Mouse (Mus musculus) hindbrain, embryonic 10.5 days (tissue): ENCODE results near the gene Gprc6a. TPM values are rescaled to one million over a fixed set of nuclear protein-coding genes. Genes with fewer than 3 reads are reported as not detected.

Source experiments
- polyA plus RNA-seq: library from polyadenylated mRNA; unstranded; fragments of >200 nt; fragmentation: Nextera tagmentation; extraction: Ambion mirVana; gene quantifications from 2 replicates; pipeline ENCODE4 v1.2.1, GENCODE M21; 2016

Gene Gprc6a
- polyA plus RNA-seq, 1 experiment from 2014 or later: not detected

Other genes with a start within 250 kb of the Gprc6a start
- gene Gm49339, start 150.8 kb downstream of the Gprc6a start, polyA plus RNA-seq: not detected in 2 replicates
- gene Lilr4b, start 150.8 kb downstream of the Gprc6a start, polyA plus RNA-seq: not detected in 2 replicates
- gene Lilrb4a, start 140.5 kb downstream of the Gprc6a start, polyA plus RNA-seq: 0.58 and 1.4 TPM in 2 replicates
- 2.5 and 4.9 TPM in 2 replicates for gene Fam162b, start 40.9 kb downstream of the Gprc6a start, polyA plus RNA-seq
- gene Rfx6, start 46.3 kb upstream of the Gprc6a start, polyA plus RNA-seq: not detected in 2 replicates